Mouse (Mus musculus): ENCODE measurements around the gene Itpr2.

- no peak for TF ChIP-seq CTCF (IDR thresholded peaks at IDR 0.05; ENCODE audit: borderline replicate concordance, insufficient read depth, low read depth, low read length)
- no peak for TF ChIP-seq POLR2A (IDR thresholded peaks at IDR 0.05; ENCODE audit: borderline replicate concordance, insufficient read depth, low read length)
Measured at GRCm38 (mm10) chr6:146402905-146403642, 98.9 kb downstream of the Itpr2 start.

All from cerebellum, adult 2 months (tissue).